Mouse (Mus musculus) bone marrow macrophage, adult 2 months (primary cell): Measurements from ENCODE around the gene Dazap2.
A peak's percentile ranks its signal among the peaks of the same experiment; 100 is the strongest.

ENCODE experiments used
- CTCF ChIP-seq: IDR thresholded peaks from 2 replicates; pipeline ENCODE4 v1.5.1; 2012; ENCODE audit warnings: low read depth, mild to moderate bottlenecking, low read length, moderate library complexity
- POLR2A ChIP-seq: IDR thresholded peaks from 2 replicates; pipeline ENCODE4 v1.6.1; 2012; ENCODE audit warnings: mild to moderate bottlenecking, low read depth, low read length, borderline replicate concordance

GRCm38 (mm10) chr15:100600047-100600695 is 15.0 kb upstream of the Dazap2 start:
- TF ChIP-seq POLR2A (no peak), CTCF (peak; percentile 27; the same call in 1 of the 2 replicates)
